Mouse (Mus musculus) erythroblast, embryonic 14.5 days (primary cell): ENCODE measurements at regions not wholly inside any gene's neighbourhood (a gene's known extent, or its start where the extent isn't known, plus 50 kb on each side); places are given as distances from the start of the nearest gene placed in this dataset.

Source experiments
- H3K27me3 ChIP-seq: 2 replicates; pipeline ENCODE4 v1.6.1; 2012; ENCODE audit warnings: inconsistent platforms; ENCODE audit not compliant: control insufficient read depth
- H3K36me3 ChIP-seq: 2 replicates; pipeline ENCODE4 v1.6.1; 2012; ENCODE audit warnings: mild to moderate bottlenecking, inconsistent platforms; ENCODE audit not compliant: control insufficient read depth
- H3K4me1 ChIP-seq: 2 replicates; pipeline ENCODE4 v1.6.1; 2012; ENCODE audit warnings: inconsistent platforms; ENCODE audit not compliant: control insufficient read depth
- H3K4me3 ChIP-seq: replicated peaks from 2 replicates; pipeline ENCODE3; 2012; ENCODE audit warnings: moderate library complexity, mild to moderate bottlenecking, inconsistent platforms
- H3K9me3 ChIP-seq: 2 replicates; pipeline ENCODE4 v1.6.1; 2012; ENCODE audit warnings: low read length, inconsistent platforms, mixed read lengths; ENCODE audit not compliant: control insufficient read depth
- GATA1 ChIP-seq: IDR thresholded peaks from 2 replicates; pipeline ENCODE4 v1.6.1; 2012; ENCODE audit warnings: low read length, inconsistent platforms, mixed read lengths
- TAL1 ChIP-seq: IDR thresholded peaks from 3 replicates; pipeline ENCODE4 v1.6.1; 2012; ENCODE audit warnings: low read length, inconsistent platforms, mixed read lengths

GRCm38 (mm10) chr1:73341911-73342310, 326.2 kb upstream of the Tnp1 start:
- H3K4me3 ChIP-seq, result no peak overlapping the region
- TF ChIP-seq GATA1 (no peak), TAL1 (no peak)

GRCm38 (mm10) chr1:73337401-73337800, 321.7 kb upstream of the Tnp1 start:
- no peaks in the 10 kb centered on the region for H3K9me3 ChIP-seq
- peaks cover 4% of the 10 kb centered on the region; the same call in 1 of the 2 replicates for H3K27me3 ChIP-seq
- H3K4me3 ChIP-seq, result no peak overlapping the region
- no peaks in the 10 kb centered on the region for H3K4me1 ChIP-seq
- no peaks in the 10 kb centered on the region for H3K36me3 ChIP-seq
- no peak for TF ChIP-seq GATA1
- no peak for TF ChIP-seq TAL1

More at GRCm38 (mm10) chr1:73341911-73342310, 326.2 kb upstream of the Tnp1 start:
- Histone ChIP-seq H3K27me3 (peaks cover 4% of the 10 kb centered on the region; the same call in 1 of the 2 replicates), H3K4me1 (no peaks in the 10 kb centered on the region), H3K36me3 (no peaks in the 10 kb centered on the region), H3K9me3 (no peaks in the 10 kb centered on the region)

GRCm38 (mm10) chr1:73309556-73309955, 293.8 kb upstream of the Tnp1 start:
- H3K36me3 ChIP-seq, result no peaks in the 10 kb centered on the region
- H3K4me1 ChIP-seq, result no peaks in the 10 kb centered on the region
- H3K4me3 ChIP-seq, result no peak overlapping the region
- no peaks in the 10 kb centered on the region for H3K9me3 ChIP-seq
- no peaks in the 10 kb centered on the region for H3K27me3 ChIP-seq
- TF ChIP-seq TAL1, result no peak
- TF ChIP-seq GATA1, result no peak

DNA sequence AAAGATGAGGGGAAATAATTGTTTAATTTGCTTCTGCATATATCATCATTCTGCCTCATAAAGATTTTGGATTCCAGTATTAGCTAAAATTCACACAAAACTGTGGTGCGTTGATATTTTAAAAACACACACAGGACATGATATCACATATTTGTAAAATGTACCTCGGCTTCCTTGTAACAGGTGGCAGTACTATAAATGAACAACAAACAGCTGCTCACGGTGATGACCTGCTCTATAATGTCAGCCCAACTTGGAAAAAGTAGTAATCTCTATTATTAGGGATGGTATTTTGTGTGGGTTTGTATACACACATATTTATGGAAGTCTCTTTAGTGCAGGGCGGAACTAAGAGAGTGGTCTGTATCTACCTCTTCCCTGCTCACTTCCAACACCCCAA, 292.7 kb upstream of the Tnp1 start:
- H3K9me3 ChIP-seq, result no peaks in the 10 kb centered on the region
- H3K4me1 ChIP-seq, result no peaks in the 10 kb centered on the region
- no peaks in the 10 kb centered on the region for H3K27me3 ChIP-seq
- no peaks in the 10 kb centered on the region for H3K36me3 ChIP-seq
- H3K4me3 ChIP-seq, result no peak overlapping the region
- TF ChIP-seq TAL1, result no peak
- no peak for TF ChIP-seq GATA1

DNA sequence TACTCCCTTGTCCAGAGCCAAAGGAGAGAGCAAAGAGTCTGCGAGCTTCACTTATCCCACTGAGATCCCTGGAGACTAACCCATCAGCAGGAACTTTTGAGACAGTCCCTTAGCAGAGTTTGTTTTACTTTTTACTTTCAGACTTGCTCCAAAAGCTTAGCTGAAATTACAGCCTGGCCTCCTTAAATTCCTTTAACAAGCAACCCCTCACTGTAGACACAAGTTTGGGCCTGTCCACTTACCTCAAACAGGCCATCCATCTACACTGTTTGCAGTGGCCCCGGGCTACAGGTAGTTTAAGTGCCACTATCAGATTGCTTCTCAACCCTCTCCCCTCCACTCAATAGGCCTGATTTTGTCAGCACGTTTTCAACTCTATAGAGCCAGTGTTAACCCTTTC, 291.5 kb upstream of the Tnp1 start:
- H3K4me3 ChIP-seq, result no peak overlapping the region
- H3K27me3 ChIP-seq, result no peaks in the 10 kb centered on the region
- no peaks in the 10 kb centered on the region for H3K36me3 ChIP-seq
- no peak for TF ChIP-seq GATA1
- no peak for TF ChIP-seq TAL1
- H3K9me3 ChIP-seq, result no peaks in the 10 kb centered on the region
- H3K4me1 ChIP-seq, result no peaks in the 10 kb centered on the region

GRCm38 (mm10) chr1:73299978-73300688, 284.4 kb upstream of the Tnp1 start:
- no peak overlapping the region for H3K4me3 ChIP-seq
- H3K4me1 ChIP-seq, result no peaks in the 10 kb centered on the region
- H3K9me3 ChIP-seq, result no peaks in the 10 kb centered on the region
- TF ChIP-seq GATA1 (no peak), TAL1 (no peak)
- no peaks in the 10 kb centered on the region for H3K27me3 ChIP-seq
- no peaks in the 10 kb centered on the region for H3K36me3 ChIP-seq

GRCm38 (mm10) chr1:73285342-73285741, 269.6 kb upstream of the Tnp1 start:
- no peak overlapping the region for H3K4me3 ChIP-seq
- TF ChIP-seq TAL1 (no peak), GATA1 (no peak)
- H3K9me3 ChIP-seq, result peaks cover 16% of the 10 kb centered on the region
- no peaks in the 10 kb centered on the region for H3K4me1 ChIP-seq
- no peaks in the 10 kb centered on the region for H3K36me3 ChIP-seq
- no peaks in the 10 kb centered on the region for H3K27me3 ChIP-seq

GRCm38 (mm10) chr1:73274480-73274879, 258.8 kb upstream of the Tnp1 start:
- no peaks in the 10 kb centered on the region for H3K4me1 ChIP-seq
- no peak for TF ChIP-seq TAL1
- TF ChIP-seq GATA1, result no peak
- H3K9me3 ChIP-seq, result no peaks in the 10 kb centered on the region
- H3K4me3 ChIP-seq, result no peak overlapping the region
- no peaks in the 10 kb centered on the region for H3K36me3 ChIP-seq
- no peaks in the 10 kb centered on the region for H3K27me3 ChIP-seq

DNA sequence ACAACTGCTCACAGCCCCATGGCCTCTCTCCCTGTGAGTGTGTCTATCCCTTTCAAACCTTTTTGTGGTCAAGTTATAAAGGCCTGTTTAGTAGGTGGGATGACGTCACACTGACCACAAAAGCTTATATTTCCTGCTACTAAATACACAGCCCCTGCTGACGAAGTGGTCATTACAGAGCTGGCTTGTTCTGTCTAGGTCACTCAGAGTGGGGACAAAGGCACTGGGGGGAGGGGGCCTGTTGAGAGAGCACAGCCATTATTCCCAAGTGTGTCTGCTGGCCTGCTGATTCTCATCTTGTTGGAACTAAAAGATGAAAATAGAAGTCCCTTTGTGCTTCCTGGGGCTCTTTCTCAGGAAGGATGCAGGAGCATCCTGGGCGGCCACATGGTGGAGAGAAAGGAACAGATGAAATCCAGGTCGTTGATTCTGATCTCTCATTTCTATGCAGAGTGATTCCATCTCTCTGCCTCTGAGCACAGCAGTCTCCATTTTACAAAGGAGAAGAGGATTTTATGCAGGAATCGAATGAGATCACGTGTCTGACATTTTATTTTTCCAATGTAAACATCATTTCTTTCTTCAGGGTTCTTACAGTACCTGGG, 255.2 kb upstream of the Tnp1 start:
- Histone ChIP-seq H3K36me3 (no peaks in the 10 kb centered on the region), H3K4me3 (no peak overlapping the region), H3K4me1 (no peaks in the 10 kb centered on the region), H3K27me3 (no peaks in the 10 kb centered on the region), H3K9me3 (no peaks in the 10 kb centered on the region)
- no peak for TF ChIP-seq GATA1
